Mouse (Mus musculus) stomach, postnatal 0 days (tissue): Measurements from ENCODE around the gene Pdzd4.

Source experiments
- CTCF ChIP-seq: IDR thresholded peaks from 2 replicates; pipeline ENCODE4 v1.5.1; 2016; ENCODE audit warnings: antibody characterized with exemption, low read depth, mild to moderate bottlenecking, moderate library complexity
- EP300 ChIP-seq: optimal IDR thresholded peaks from 2 replicates; pipeline ENCODE3; 2016; ENCODE audit warnings: antibody characterized with exemption

DNA sequence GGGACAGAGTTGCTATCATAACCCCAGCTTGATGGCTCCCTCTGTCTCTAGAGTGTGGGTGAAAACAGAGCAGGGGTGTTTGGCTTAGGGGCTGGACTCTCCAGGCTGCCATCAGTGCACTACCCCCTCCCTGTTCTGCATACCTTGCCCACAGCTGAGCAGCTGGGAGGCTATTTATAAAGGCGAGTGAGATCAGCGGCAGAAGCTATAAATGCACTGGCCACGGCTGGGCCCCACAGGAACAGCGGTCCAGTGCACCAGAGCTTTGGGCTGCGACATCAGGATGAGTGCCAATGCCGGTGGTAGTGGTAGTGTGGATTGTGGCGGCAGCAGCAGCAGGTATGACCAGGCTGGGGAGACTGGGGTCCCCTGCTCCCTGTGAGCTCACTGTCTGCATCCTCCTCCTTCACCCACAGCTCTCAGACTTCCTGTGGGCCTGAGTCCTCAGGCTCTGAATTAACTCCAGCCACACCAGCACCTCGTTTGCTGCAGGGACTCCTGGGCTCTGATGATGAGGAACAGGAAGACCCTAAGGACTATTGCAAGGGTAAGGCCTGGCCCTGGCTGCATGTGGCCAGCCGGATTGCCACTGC is 50.5 kb downstream of the Pdzd4 start, which contains the start of gene Srpk3:
- TF ChIP-seq CTCF, result no peak
- TF ChIP-seq EP300, result no peak
